Mouse (Mus musculus): ENCODE results near the gene 1700017B05Rik.
A peak's percentile ranks its signal among the peaks of the same experiment; 100 is the strongest.

The 1700017B05Rik gene

DNA sequence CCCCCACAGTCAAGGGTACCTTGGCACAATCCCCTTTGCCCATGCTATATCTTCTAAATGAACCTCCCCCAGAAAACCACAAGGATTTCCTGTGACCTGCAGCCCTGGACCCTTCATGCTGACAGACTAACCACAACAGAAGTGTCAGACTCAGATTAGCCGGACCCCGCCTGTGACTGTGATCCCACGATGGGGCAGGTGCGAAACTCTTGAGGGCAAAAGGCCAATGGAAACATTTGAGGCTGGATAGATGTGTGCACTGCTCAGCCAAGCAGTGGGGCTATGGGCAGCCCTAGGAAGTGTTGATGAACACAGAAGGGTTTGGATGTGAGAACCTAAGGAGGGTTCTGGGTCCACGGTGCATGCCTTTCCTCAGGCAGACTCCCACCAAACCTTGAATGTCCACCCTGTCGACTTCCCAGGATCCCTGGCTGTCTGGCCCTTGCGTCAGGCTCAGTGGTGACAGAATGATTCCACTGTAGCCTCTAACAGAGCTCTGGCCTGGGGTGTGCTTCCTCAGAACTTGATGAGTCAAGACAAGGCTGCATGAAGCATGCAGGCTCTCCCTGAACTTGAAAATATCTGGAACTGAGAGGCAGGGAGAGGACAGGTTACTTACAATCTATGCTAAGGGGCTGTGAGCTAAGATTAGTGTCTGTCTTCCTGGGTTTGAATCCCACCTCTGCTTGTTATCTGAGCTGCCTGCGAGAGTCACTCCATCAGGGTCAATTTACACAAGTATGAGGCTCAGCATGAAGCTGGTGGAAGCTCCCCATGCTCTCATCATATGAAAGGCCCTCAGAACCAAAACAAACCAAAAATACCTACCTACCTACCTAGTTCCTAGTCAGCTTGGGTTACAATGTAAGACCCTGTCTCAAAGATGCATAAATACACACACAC lies 10.7 kb upstream of the 1700017B05Rik start:
- DNase-seq (ENCODE audit: low read depth, low spot score) = no peak

DNA sequence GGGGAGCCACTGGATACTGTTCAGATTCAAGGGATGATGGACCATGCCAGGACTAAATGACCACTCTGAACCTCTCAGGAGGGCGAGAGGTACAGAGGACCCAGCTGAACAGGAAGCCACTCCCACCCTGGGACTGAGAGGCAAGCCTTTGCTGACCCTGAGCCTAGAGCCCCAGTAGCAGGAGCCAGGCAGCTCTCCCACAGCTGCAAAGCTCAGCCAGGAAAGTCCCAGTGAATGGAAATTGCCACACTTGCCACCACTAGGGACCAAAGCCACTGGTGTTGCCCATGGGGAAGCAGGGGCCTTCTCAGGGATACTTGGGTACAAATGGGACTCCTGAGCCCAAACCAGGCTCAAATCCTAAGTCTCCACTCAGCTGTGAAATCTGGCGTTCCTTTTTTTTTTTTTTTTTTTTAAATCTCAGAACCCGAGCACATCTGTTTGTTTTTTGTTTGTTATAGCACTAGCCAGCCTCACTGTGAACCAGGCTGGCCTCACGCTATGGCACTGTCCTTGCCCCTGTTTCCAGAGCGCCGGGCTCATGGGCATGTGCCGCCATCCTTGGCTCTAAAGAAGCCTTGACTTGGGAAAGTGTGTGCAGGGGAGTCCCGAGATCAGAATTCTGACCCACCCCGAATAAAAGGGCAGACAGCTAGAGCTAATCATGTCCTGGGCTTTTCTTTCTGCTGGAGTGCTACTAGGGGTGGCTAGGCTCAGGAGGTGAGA lies 9.6 kb upstream of the 1700017B05Rik start:
- no peak for DNase-seq (ENCODE audit: low read depth, low spot score)

DNA sequence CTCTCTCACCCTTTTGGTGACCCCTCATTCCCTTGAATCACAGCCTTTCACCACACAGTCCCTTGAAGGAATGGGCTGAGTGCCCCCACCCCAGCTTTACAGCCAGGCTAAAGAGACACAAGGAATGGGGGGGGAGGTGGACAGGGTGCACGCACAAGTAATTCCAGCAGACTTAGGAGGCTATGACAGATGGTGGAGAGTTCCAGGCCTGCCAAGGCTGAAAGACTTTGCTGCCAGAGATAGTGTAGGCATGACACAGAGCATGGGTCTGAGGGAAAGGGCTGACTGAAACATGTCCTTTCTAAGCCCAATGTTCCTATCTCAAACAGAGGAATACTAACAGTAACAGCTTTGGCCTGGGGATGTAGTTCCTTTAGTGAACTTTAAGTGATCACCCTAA lies 8.7 kb upstream of the 1700017B05Rik start:
- no peak for DNase-seq (ENCODE audit: low read depth, low spot score)

DNA sequence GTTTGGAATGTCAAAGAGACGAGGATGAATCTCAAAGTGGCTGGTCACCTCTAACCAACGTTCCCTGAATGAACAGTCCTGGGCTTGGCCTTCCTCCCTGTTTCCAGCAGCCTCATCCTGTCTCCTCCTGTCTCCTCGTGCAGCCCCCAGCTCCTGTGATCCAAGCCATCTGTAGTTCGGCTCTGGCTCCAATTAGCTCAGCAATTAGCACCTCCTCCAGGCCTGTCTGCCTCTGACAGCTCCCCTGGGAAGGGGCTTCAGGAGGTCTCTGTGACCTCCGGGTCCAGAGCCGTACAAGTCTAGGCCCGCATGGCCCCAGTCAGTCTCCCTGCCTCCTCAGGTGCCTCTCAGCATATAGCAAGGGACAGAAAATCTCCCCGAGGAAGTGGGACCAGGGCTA lies 8.0 kb upstream of the 1700017B05Rik start:
- no peak for DNase-seq (ENCODE audit: low read depth, low spot score)

DNA sequence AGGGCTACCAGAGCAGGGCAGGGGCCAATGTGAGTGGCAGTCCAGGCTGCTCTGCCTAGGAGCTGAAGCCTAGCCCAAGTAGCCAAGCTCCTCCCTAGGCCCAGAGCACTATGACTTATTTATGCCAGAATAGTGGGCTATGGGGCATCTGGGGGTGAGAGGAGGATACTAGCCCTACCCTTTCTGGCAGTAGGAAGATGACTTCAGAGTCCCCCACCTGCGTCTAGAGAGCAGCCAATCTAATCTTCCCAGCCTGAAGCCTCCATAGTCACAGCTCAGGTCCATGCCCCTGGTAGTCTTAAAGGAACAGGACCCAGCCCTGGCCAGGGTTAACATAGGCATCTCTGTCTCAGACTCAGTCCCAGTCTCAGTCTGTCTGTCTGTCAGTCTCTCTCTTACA lies 7.0 kb upstream of the 1700017B05Rik start:
- DNase-seq (ENCODE audit: low read depth, low spot score) = no peak

DNA sequence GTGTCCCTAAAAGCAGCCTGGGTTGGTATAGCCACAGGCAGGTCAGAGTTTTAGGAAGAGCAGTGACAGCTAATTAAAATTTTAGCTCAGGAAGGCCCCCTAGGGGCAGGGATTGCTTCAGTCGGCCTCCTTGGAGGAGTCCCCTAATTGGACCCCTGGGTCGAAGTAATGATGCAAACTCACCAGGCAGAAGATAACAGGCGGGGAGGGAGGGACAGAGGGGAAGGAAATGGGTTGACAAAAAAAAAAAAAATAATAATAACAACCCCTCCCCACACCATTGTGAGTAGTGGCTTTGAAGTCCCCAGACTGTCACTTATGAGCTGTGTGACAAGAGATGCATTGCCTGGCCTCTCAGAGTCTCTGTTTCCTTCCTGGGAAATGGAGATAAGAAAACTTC lies 6.2 kb upstream of the 1700017B05Rik start:
- no peak for DNase-seq (ENCODE audit: low read depth, low spot score)

DNA sequence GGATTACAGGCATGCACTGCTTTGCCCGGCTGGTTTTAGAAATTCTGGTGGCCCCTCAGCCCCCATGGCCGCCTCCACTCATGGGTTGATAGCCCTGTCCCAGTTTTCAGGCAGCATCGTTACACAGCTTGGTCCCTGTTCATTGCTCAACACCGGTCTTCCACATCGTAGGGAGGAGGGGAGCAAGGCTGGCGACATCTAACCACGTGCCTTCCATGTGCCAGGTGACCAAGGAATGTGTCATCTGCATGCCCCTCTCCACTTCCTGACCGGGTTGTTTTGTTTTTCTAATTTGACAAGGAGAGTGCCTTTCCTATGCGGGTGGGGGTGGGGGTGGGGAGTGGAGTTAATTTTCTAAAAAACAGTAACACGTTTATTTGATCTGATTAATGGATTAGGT lies 5.7 kb upstream of the 1700017B05Rik start:
- no peak for DNase-seq (ENCODE audit: low read depth, low spot score)

DNA sequence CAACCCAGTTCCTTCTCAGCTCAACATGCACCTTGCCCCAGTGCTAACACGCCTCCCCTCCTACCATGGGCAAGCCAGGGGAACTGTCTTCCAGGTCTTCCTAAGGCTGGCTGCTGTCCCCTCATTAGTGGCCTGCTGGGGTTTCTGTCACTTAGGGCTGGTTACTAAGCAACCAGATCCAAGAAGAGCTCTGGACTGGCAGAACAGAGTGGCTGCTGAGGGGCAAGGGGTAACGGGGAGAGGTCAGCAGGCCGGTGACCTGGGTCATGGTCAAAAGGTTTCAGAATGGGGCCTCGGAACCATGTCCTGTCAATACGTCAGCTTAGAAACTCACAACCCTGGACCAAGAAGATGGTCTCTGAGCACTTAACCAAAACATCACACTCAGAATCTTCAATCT lies 5.0 kb upstream of the 1700017B05Rik start:
- no peak for DNase-seq (ENCODE audit: low read depth, low spot score)

DNA sequence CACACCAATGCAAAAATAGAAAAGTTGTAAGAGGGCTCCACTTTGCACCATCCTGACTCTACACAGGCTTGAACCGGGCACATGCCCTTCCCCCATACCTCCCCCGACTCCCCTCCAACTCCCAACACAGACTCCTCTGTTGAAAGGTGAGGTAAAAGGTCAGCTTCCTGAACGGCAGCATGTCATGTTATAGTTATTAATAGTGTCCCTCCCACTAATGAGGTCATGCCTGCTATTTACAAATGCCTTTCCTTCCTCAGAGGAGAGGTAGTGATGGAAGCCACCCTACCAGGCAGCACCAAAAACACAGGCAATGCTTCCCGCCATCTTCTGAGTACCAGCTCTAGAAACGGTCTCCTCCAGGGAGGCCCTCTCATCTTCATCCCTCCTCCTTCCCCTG lies 2.7 kb upstream of the 1700017B05Rik start:
- no peak for DNase-seq (ENCODE audit: low read depth, low spot score)

DNA sequence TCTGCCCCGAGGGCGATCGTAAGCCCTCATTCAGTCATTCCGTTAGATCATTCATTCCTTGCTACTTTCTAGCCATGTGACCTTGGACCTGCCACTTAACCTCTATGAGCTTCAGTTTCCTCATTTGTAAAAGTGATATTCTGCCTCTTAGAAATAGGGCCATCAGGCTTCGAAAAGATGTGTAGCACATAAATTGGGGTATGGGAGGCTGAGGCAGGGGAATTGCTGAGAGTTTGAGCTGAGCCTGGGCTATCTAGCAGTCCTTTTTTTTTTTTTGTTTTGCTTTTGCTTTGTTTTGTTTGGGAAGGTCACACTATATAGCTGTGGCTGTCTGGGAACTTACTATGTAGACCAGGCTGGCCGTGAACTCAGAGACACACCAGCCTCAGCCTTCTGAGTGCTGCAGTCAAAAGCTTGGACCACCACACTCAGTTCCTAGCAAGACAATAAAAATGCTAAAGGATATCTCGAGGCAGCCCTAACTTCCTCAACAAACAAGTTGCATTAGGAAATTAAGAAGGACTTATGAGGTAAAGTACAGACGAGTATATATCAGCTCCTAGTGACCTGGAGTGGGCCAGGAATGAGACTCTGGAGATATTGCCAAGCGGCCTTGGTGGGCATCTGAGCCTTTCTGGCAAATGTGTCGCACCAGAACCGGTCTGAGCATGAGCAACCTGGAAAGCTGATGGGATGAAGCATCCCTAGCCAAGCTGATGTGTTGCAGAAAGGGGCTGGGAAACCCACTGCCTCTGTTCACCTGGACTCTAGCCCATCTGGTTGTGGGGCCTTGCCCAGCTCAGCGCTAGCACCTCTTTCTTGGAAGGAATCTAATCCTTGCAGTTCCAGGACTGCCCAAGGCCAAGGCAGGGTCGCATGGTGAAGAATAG lies 628 bp upstream of the 1700017B05Rik start:
- DNase-seq (ENCODE audit: low read depth, low spot score) = no peak

DNA sequence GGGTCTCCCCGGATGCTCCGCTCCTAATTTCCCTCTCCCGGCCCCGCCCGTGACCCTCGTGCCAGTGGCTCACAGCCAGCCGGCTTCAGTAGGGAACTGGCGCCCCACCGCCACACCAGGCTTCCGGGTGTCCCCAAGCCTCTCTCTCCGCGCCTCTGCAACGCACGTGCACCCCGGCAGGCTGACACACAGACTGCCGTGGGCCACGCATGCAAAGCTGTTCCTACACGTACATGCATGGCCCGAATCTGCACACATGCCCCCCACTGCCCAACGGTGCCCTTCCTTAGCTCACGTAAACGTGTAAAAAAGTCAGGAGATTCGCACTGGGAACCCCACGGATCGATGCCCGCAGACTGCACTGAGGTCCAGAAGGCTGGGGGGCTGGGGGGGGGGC lies 898 bp downstream of the 1700017B05Rik start:
- DNase-seq (ENCODE audit: low read depth, low spot score) = peak; percentile 20

DNA sequence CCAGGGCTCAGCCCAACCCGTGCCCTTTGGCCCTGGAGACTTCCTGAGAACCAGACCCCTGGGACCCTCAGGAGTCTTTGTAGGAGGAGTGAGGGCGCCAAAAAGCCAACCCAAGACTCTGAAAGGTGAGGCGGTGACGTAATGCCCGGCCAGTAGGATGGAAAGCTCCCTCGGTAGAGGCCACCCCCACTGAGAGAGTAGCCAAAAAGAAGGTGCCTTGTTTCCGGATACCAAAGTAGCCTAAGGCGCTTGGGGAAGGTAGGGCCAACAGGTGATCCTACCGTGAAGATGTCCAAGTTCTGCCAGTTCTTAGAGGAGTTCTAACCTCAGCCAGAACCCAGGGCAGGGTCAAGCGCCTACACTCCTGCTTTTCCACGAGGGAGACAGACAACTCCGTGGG lies 1.5 kb downstream of the 1700017B05Rik start:
- peak; percentile 16 for DNase-seq (ENCODE audit: low read depth, low spot score)

DNA sequence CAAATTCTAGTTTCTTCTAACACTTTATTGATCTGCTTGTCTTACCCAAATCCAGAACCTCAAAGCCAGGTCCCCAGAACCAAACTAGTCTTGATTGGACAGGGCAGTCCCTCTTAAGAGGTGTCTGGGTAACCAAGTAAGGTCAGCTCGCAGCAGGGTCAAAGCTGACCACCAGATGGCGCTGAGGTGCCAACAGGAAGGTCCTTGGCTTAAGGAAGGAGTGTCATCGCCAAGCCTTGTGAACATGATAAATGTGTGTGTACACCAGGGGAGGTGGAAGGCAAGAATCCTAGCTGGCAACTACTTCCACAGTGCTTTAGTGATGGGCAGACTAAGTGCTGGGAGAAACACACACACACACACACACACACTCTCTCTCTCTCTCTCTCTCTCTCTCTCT lies 2.7 kb downstream of the 1700017B05Rik start:
- DNase-seq (ENCODE audit: low read depth, low spot score) = peak; percentile 87

DNA sequence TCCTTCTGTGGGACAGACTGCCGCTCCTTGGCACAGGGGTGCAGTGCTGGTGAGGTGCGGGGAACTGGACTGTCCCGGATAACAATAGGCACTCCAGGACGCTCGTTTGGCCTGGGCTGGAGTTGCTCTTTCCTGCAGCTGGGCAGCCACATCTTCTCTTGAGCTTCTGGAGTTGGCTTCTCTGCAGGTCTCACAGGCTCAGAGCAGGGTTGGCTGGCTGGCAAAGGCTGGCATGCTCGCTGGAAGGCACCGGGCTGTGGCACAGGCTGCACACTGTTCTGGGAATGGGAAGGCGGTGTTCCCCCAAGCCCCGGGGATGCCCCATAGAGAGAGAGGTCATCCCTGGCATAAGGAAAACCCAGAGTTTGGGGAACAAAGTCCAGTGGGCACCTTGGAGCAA lies 4.8 kb downstream of the 1700017B05Rik start:
- DNase-seq (ENCODE audit: low read depth, low spot score) = no peak

DNA sequence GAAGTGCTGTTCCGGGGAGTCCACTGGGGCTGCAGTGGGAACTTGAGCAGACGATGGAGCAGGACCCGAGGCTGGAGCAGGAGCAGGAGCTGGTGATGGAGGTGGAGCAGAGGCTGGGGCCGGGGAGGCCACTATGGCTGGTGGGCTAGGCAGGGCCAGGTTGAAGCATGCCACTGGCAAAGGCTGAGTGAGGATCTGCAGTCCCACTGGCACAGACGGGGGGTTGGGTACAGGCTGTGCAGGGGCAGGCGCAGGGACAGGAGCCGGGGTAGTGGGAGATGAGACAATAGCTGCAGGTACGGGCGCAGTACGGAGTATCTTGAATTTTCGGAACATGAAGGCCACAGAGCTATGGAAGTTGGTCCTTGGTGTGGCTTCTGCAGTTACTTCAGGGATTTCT lies 5.6 kb downstream of the 1700017B05Rik start:
- no peak for DNase-seq (ENCODE audit: low read depth, low spot score)

DNA sequence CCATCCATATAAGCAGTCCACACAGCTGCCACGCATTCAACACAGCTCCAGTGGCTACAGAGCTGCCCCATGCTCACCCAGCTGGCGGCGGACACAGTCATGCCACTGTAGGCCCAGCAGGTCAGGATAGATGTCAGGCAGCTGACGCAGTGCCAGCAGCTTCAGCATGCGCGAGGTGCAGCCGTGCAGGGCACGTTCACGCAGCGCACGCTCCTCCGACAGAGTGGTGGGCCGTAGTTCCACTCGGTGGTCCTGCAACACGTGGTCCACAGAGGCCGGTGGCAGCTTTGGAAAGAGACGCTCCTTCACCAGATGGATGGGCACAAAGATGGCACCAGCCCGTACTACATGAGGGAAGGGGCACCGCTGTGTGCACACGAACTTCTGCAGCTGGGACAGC lies 6.1 kb downstream of the 1700017B05Rik start:
- DNase-seq (ENCODE audit: low read depth, low spot score) = no peak

DNA sequence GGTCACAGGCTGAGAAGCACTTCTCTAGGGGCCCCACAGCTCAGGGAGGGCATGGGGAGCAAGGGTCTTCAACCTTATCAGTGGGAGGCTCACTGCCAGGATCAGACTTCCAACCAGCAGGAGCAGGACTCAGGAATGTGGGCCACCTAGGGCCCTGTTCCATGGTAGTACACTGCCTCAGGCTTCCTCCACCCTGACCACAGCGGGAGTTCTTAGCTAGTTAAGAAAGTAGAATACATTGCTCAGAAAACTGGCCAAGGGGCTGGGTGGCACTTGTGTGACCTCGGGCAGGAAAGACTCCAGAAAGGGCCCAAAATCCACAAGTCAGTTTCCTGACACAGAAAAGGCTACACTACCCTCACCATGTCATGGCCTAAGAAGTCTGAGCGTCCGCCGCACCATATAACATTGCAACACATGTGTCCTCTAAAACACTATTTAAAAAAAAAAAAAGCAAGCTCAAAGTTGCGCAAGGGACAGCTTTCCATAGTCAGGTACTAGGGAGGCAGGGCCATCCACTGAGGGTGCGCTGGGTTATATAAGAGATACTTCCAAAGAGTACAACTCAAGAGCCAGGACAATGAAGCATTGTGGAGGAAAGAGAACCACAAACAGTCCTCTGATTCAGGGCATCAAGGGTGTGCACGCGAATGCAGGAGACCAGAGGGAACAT lies 7.5 kb downstream of the 1700017B05Rik start:
- no peak for DNase-seq (ENCODE audit: low read depth, low spot score)

DNA sequence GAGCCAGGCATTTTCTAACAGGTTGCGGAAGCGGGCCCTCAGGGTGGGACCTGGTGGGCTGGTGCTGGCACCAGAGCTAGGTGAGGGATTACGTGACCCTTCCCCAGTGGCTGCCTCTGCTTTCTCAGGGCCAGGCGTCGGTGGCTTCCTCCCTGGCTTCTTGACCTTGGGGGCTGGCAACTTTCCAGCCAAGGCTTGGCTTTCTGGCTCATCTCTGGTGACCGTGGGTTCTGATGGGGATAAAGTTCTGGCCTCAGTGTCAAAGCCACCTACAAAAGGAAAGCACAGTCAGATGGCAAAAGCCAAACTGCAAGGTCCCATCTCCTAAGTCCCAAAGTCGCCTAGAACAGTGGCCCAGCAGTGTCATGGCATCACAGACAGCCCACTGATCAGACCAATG lies 8.4 kb downstream of the 1700017B05Rik start:
- DNase-seq (ENCODE audit: low read depth, low spot score) = no peak

DNA sequence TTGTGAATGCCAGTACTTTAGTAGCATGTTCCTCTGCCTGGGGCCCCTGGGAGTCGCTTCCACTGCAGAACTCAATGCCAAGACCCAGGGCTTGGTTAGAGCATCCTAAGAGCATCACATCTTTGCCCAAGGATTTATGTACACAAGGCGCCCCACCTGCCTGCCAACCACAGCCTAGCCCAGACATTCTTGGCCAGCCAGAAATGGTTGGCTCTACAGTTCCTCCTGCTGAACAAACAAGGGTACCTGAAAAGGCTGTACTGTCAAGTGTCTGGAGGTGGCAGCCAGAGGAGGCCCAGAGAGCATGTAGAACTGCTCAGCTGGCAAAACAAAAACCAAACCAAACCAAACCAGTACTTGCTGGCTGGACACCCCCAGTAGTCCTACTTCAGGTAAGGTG lies 11.3 kb downstream of the 1700017B05Rik start:
- no peak for DNase-seq (ENCODE audit: low read depth, low spot score)

DNA sequence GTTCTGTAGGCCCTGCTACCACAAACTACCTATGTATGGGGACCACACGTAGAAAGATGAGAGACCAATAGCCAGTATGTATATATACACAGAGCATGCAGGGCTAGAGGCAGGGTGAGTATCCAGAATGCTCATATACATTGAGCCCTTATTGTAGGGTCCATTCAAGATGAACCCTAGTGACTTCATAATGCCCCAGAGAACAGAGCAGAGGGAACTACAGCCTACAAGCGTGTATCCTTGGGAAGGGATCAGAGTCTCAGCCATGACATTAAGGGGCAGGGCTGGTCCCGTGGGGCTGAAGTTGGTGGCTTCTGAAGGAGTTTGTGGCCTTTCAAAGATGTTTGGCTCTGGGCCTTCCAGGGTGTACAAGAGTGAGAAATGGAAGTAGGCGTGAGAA lies 12.4 kb downstream of the 1700017B05Rik start:
- no peak for DNase-seq (ENCODE audit: low read depth, low spot score)

Data from c-Kit-negative CD71-positive TER-119-positive erythroid progenitor cells, embryonic 14.5 days (primary cell).